Mouse (Mus musculus) cortical plate, adult 2 months (tissue): Measurements from ENCODE around the gene Mcoln2. TPM values are rescaled to one million over a fixed set of nuclear protein-coding genes. Genes with fewer than 3 reads are reported as not detected.
A peak's percentile ranks its signal among the peaks of the same experiment; 100 is the strongest.

ENCODE experiments used
- H3K27ac ChIP-seq: fragments of 200-500 bp; 2 replicates; pipeline ENCODE4 v1.5.1; 2012; ENCODE audit warnings: low read length, control low read depth, inconsistent platforms; ENCODE audit not compliant: insufficient read depth
- H3K4me1 ChIP-seq: fragments of 200-500 bp; 2 replicates; pipeline ENCODE4 v1.6.1; 2011; ENCODE audit warnings: low read length; ENCODE audit not compliant: control insufficient read depth, insufficient read depth
- H3K4me3 ChIP-seq: fragments of 200-500 bp; 2 replicates; pipeline ENCODE4 v1.5.1; 2011; ENCODE audit warnings: mild to moderate bottlenecking, low read length, control low read depth; ENCODE audit not compliant: insufficient read depth
- CTCF ChIP-seq: fragments of 200-500 bp; IDR thresholded peaks from 2 replicates; pipeline ENCODE4 v1.5.1; 2011; ENCODE audit warnings: mild to moderate bottlenecking, control low read depth, low read length; ENCODE audit not compliant: insufficient read depth; ENCODE audit errors: extremely low read depth
- POLR2A ChIP-seq: fragments of 200-500 bp; IDR thresholded peaks from 2 replicates; pipeline ENCODE4 v1.6.1; 2011; ENCODE audit warnings: mild to moderate bottlenecking, low read length, control low read depth; ENCODE audit not compliant: insufficient read depth; ENCODE audit errors: extremely low read depth
- polyA plus RNA-seq: library from polyadenylated mRNA; depleted of rRNA; stranded (reverse); fragments of >200 nt; gene quantifications from 2 replicates; pipeline ENCODE4 v1.2.3, GENCODE M21; 2012

Mcoln2 gene
- polyA plus RNA-seq, 1 experiment, result not detected

GRCm38 (mm10) chr3:146220776-146221486 lies 71.3 kb downstream of the Mcoln2 start, which contains the start of gene Lpar3:
TSS of gene Lpar3 (plus strand) at chr3:146220963.
- TF ChIP-seq CTCF (no peak), POLR2A (no peak)
- no peak within 1 kb of the TSS for H3K27ac ChIP-seq

GRCm38 (mm10) chr3:146224271-146224670 lies 74.6 kb downstream of the Mcoln2 start:
- no peak for TF ChIP-seq CTCF
- H3K4me3 ChIP-seq, result no peak overlapping the region
- no peaks in the 10 kb centered on the region for H3K4me1 ChIP-seq

More at GRCm38 (mm10) chr3:146220776-146221486, 71.3 kb downstream of the Mcoln2 start, which contains the start of gene Lpar3:
- H3K4me1 ChIP-seq, result no peaks in the 10 kb centered on the region
- 0 out of 2 replicates have a peak within 1 kb of the TSS, but pooled peaks have one; percentile 5 for H3K4me3 ChIP-seq

GRCm38 (mm10) chr3:146225061-146225761 lies 75.6 kb downstream of the Mcoln2 start:
- TF ChIP-seq POLR2A, result no peak
- TF ChIP-seq CTCF, result no peak
- no peaks in the 10 kb centered on the region for H3K4me1 ChIP-seq
- H3K4me3 ChIP-seq, result no peak overlapping the region
- H3K27ac ChIP-seq, result no peak overlapping the region

More at GRCm38 (mm10) chr3:146224271-146224670, 74.6 kb downstream of the Mcoln2 start:
- no peak overlapping the region for H3K27ac ChIP-seq

GRCm38 (mm10) chr3:146227427-146227826 lies 77.8 kb downstream of the Mcoln2 start:
- H3K4me1 ChIP-seq, result no peaks in the 10 kb centered on the region
- H3K4me3 ChIP-seq, result no peak overlapping the region
- H3K27ac ChIP-seq, result no peak overlapping the region
- TF ChIP-seq CTCF (no peak), POLR2A (no peak)

GRCm38 (mm10) chr3:146228559-146229310 lies 79.1 kb downstream of the Mcoln2 start:
- no peaks in the 10 kb centered on the region for H3K4me1 ChIP-seq
- TF ChIP-seq POLR2A (no peak), CTCF (no peak)
- H3K4me3 ChIP-seq, result no peak overlapping the region
- no peak overlapping the region for H3K27ac ChIP-seq

GRCm38 (mm10) chr3:146232708-146233107 lies 83.1 kb downstream of the Mcoln2 start:
- Histone ChIP-seq H3K4me3 (no peak overlapping the region), H3K4me1 (no peaks in the 10 kb centered on the region), H3K27ac (no peak overlapping the region)
- TF ChIP-seq CTCF (no peak), POLR2A (no peak)

- H3K4me3 ChIP-seq, result no peak overlapping the region
- TF ChIP-seq CTCF (no peak), POLR2A (no peak)
- H3K27ac ChIP-seq, result no peak overlapping the region
- H3K4me1 ChIP-seq, result no peaks in the 10 kb centered on the region
Observed at GRCm38 (mm10) chr3:146233741-146234140, 84.1 kb downstream of the Mcoln2 start.

- TF ChIP-seq CTCF (no peak), POLR2A (no peak)
- Histone ChIP-seq H3K4me3 (no peak overlapping the region), H3K27ac (no peak overlapping the region), H3K4me1 (no peaks in the 10 kb centered on the region)
Observed at GRCm38 (mm10) chr3:146234530-146234929, 84.9 kb downstream of the Mcoln2 start.

GRCm38 (mm10) chr3:146236280-146236679 lies 86.6 kb downstream of the Mcoln2 start:
- no peaks in the 10 kb centered on the region for H3K4me1 ChIP-seq
- H3K27ac ChIP-seq, result no peak overlapping the region
- H3K4me3 ChIP-seq, result no peak overlapping the region
- TF ChIP-seq CTCF (no peak), POLR2A (no peak)
